Mouse (Mus musculus): ENCODE measurements at regions not wholly inside any gene's neighbourhood (a gene's known extent, or its start where the extent isn't known, plus 50 kb on each side); places are given as distances from the start of the nearest gene placed in this dataset.

DNA sequence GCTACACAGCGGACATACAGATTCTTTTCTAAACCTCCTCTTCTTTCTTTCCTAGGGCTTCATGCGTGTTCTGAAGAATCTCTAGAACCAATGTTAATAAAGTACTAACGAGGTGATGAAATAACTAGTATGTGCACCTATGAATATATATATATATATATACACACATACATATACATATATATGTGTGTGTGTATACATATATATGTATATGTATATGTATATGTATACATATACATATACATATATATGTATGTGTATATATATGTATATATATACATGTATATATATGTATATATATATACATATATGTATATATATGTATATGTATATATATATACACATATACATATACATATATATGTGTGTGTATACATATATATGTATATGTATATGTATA, 536.2 kb upstream of the Adgrl2 start:
- TF ChIP-seq TAL1 (conservative IDR thresholded peaks at IDR 0.05; ENCODE audit: low read depth, low read length) (no peak), CTCF (IDR thresholded peaks at IDR 0.05; ENCODE audit: low read depth, low read length) (no peak), GATA1 (IDR thresholded peaks at IDR 0.05; ENCODE audit: borderline replicate concordance, low read length) (no peak), GATA2 (IDR thresholded peaks at IDR 0.05; ENCODE audit: borderline replicate concordance, low read depth, low read length) (no peak), POLR2AphosphoS5 (IDR thresholded peaks at IDR 0.05; ENCODE audit: insufficient replicate concordance, low read depth, low read length) (no peak)
